Comparison of ENCODE assay signal across 12 mouse cellular contexts in genomic region chr8:121181285-121181884, GRCm38 (mm10). TPM values are rescaled to one million over a fixed set of nuclear protein-coding genes. Genes with fewer than 3 reads are reported as not detected.
DNase-seq lines count a peak whose midpoint lies in the region; ATAC-seq and TF ChIP-seq lines count a peak whose summit lies in the region.
"Had no signal": no experiment of that assay in that cellular context is flagged by ENCODE, and none has a peak within 500 bp of the region (broad histone marks: within the 10 kb centered on the region; RNA-seq: fewer than 3 reads in every experiment).

No protein-coding gene starts in this region.

- H3K9me3 ChIP-seq in midbrain, embryonic 13.5 days, result no peaks in the 10 kb centered on the region
- no peaks in the 10 kb centered on the region for H3K9me3 ChIP-seq in midbrain, postnatal 0 days (ENCODE audit: low read length)
- H3K9me3 ChIP-seq in hindbrain, embryonic 15.5 days, result no peaks in the 10 kb centered on the region
- H3K9me3 ChIP-seq: midbrain, embryonic 15.5 days had no signal

- H3K27me3 ChIP-seq in midbrain, embryonic 13.5 days, result peaks cover 4% of the 10 kb centered on the region
- no peaks in the 10 kb centered on the region for H3K27me3 ChIP-seq in midbrain, postnatal 0 days (ENCODE audit: insufficient read depth, low read length)
- no peaks in the 10 kb centered on the region for H3K27me3 ChIP-seq in hindbrain, embryonic 15.5 days

- H3K4me1 ChIP-seq in midbrain, embryonic 13.5 days (replicated peaks), result peaks cover 11% of the 10 kb centered on the region
- H3K4me1 ChIP-seq in midbrain, postnatal 0 days (ENCODE audit: insufficient read depth, low read length), result no peaks in the 10 kb centered on the region; the same call in 1 of the 2 replicates
- H3K4me1 ChIP-seq in hindbrain, embryonic 15.5 days (replicated peaks), result peaks cover 15% of the 10 kb centered on the region

- no peak overlapping the region for H3K4me3 ChIP-seq in gastrocnemius, adult 2 months
- H3K4me3 ChIP-seq in midbrain, embryonic 13.5 days (replicated peaks), result no peak overlapping the region
- no peak overlapping the region for H3K4me3 ChIP-seq in midbrain, postnatal 0 days (ENCODE audit: low read depth, low read length)
- no peak overlapping the region for H3K4me3 ChIP-seq in hindbrain, embryonic 15.5 days
- no peak overlapping the region for H3K4me3 ChIP-seq in left cerebral cortex, adult 2 months
- H3K4me3 ChIP-seq: midbrain, embryonic 15.5 days had no signal

- no peak for ATAC-seq in midbrain, embryonic 13.5 days
- ATAC-seq in midbrain, postnatal 0 days (ENCODE audit: low FRiP score), result no peak
- no peak for ATAC-seq in hindbrain, embryonic 15.5 days (ENCODE audit: low FRiP score, low read depth)
- ATAC-seq: midbrain, embryonic 15.5 days; Patski had no signal

- H3K36me3 ChIP-seq in midbrain, embryonic 13.5 days, result no peaks in the 10 kb centered on the region
- no peaks in the 10 kb centered on the region for H3K36me3 ChIP-seq in midbrain, postnatal 0 days (ENCODE audit: insufficient read depth, low read length)
- H3K36me3 ChIP-seq in hindbrain, embryonic 15.5 days, result no peaks in the 10 kb centered on the region
- H3K36me3 ChIP-seq: midbrain, embryonic 15.5 days had no signal

- WGBS in midbrain, embryonic 13.5 days, result 76% methylated on average over 10 of the region's 10 CpGs
- 77% methylated on average over 10 of the region's 10 CpGs for WGBS in midbrain, postnatal 0 days
- 54% methylated on average over 10 of the region's 10 CpGs for WGBS in hindbrain, embryonic 15.5 days

- intact Hi-C loops in gastrocnemius, adult 2 months (cut with DNase I), result no loop called here
- intact Hi-C loops in gastrocnemius, postnatal 36 days (cut with DNase I), result no loop called here
- intact Hi-C loops in left cerebral cortex, adult 2 months (cut with DNase I), result no loop called here

- H3K4me2 ChIP-seq in midbrain, embryonic 13.5 days (replicated peaks), result no peak overlapping the region
- H3K4me2 ChIP-seq in midbrain, postnatal 0 days (ENCODE audit: low read depth, low read length, poor library complexity, severe bottlenecking), result no peak overlapping the region
- peak overlapping the region; percentile 23; the same call in 1 of the 2 replicates for H3K4me2 ChIP-seq in hindbrain, embryonic 15.5 days
- H3K4me2 ChIP-seq: midbrain, embryonic 15.5 days had no signal

- H3K27ac ChIP-seq in gastrocnemius, adult 2 months, result peak overlapping the region; percentile 38; the same call in 1 of the 2 replicates
- no peak overlapping the region for H3K27ac ChIP-seq in midbrain, embryonic 13.5 days
- no peak overlapping the region for H3K27ac ChIP-seq in midbrain, postnatal 0 days (ENCODE audit: low read depth, low read length)
- H3K27ac ChIP-seq in hindbrain, embryonic 15.5 days (replicated peaks), result 0 out of 2 replicates have a peak overlapping the region, but pooled peaks have one; percentile 12
- no peak overlapping the region for H3K27ac ChIP-seq in left cerebral cortex, adult 2 months
- H3K27ac ChIP-seq: midbrain, embryonic 15.5 days had no signal

- TF ChIP-seq CTCF in gastrocnemius, adult 2 months (IDR thresholded peaks at IDR 0.05), result no peak
- no peak for TF ChIP-seq CTCF in midbrain, postnatal 0 days (IDR thresholded peaks at IDR 0.05)
- TF ChIP-seq CTCF in left cerebral cortex, adult 2 months (IDR thresholded peaks at IDR 0.05), result no peak

- 0 out of 2 replicates have a peak overlapping the region, but pooled peaks have one; percentile 19 for H3K9ac ChIP-seq in midbrain, embryonic 13.5 days (replicated peaks)
- no peak overlapping the region for H3K9ac ChIP-seq in midbrain, postnatal 0 days (replicated peaks; ENCODE audit: low read length, poor library complexity, severe bottlenecking)
- no peak overlapping the region for H3K9ac ChIP-seq in hindbrain, embryonic 15.5 days
- H3K9ac ChIP-seq: midbrain, embryonic 15.5 days had no signal

- DNase-seq in gastrocnemius, adult 2 months, result no peak
- no peak for DNase-seq in gastrocnemius, postnatal 36 days
- no peak for DNase-seq in midbrain, postnatal 0 days (ENCODE audit: low spot score)
- DNase-seq in spleen, postnatal 10 days (ENCODE audit: low spot score in 2 of 2), result no peak
- no peak for DNase-seq in left cerebral cortex, adult 2 months (ENCODE audit: extremely low spot score in 1 of 2, low spot score in 2 of 2)
- DNase-seq in cerebellum, adult 18-20 months, result no peak
- DNase-seq: right cerebral cortex, postnatal 25 days had no signal

RNA-seq across cellular contexts. Expression of gene Foxl1, which starts 53.6 kb away (rescaled TPM):
- not detected for total RNA-seq in gastrocnemius, adult 2 months (2021)
- total RNA-seq in gastrocnemius, postnatal 36 days (2021), result not detected
- 0.12 and 0.13 TPM in 2 replicates for polyA plus RNA-seq in midbrain, embryonic 13.5 days (2015; fragmentation: Nextera tagmentation; extraction: Ambion mirVana)
- 0.09 and 0.22 TPM in 2 replicates for total RNA-seq in midbrain, postnatal 0 days (2014; rRNA removed)
- 0.12 and 0.20 TPM in 2 replicates for polyA plus RNA-seq in midbrain, postnatal 0 days (2015; fragmentation: Nextera tagmentation; extraction: Ambion mirVana)
- 0.14 and 0.40 TPM in 2 replicates for polyA plus RNA-seq in hindbrain, embryonic 15.5 days (2015; fragmentation: Nextera tagmentation; extraction: Ambion mirVana)
- total RNA-seq in left cerebral cortex, adult 2 months (2021), result under 1 TPM in 1 of 2 experiments, not detected in 1; 0.21 TPM
- total RNA-seq: hematopoietic stem cell, adult 5-6 weeks had no signal

Comparison
In these comparisons a context has a peak if more than half of its experiments do, and no peak if none do; other contexts are left out.
1. H3K27ac ChIP-seq: peak in gastrocnemius, adult 2 months (single experiment) and hindbrain, embryonic 15.5 days (single experiment); none in midbrain, embryonic 13.5 days (single experiment), midbrain, postnatal 0 days (single experiment) and left cerebral cortex, adult 2 months (single experiment).